Mouse (Mus musculus): ENCODE measurements around the gene Vmp1.

The Vmp1 gene

DNA sequence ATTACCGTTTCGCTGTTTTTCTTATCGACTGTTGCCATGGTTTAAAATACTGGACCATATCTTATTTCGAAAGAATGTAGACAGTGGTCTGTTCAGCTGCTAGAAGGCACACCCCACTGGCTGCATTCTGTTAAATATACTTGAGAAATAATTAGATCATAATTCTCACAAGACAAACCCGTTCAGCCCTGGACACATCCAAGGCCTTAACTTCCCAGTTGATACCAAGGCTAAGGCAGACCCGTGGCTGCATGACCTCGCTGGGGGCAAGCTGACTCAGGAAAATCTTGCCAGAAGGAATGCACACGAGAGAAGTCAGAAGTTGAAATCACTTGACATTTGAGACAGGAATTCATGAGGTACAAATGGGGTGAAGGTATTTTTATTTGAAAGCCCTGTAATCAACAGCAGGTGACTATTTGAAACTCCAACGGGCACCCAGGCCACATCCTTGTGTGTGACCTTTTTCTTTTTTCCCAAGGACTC lies 113.3 kb downstream of the Vmp1 start:
- DNase-seq (ENCODE audit: low read depth), result peak; percentile 27

DNA sequence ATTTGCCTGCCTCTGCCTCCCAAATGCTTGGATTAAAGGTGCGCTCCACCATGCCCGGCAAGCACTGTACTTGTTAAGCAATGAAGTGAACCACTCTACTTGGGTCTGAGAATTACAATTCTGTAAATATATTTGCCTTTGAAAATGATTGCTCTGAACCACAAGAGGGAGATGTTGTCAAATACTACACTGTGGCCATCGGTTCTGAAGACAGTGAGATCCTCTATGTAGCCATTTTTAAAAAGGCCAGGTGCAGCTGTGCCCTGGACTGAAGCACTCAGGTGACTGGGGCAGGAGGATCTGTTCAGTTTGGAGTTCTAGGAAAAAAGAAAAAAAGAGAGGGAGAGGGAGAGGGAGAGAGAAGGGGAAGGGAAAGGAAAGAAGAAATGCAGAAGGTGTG lies 115.2 kb downstream of the Vmp1 start:
- peak; percentile 81 for DNase-seq (ENCODE audit: low read depth)

DNA sequence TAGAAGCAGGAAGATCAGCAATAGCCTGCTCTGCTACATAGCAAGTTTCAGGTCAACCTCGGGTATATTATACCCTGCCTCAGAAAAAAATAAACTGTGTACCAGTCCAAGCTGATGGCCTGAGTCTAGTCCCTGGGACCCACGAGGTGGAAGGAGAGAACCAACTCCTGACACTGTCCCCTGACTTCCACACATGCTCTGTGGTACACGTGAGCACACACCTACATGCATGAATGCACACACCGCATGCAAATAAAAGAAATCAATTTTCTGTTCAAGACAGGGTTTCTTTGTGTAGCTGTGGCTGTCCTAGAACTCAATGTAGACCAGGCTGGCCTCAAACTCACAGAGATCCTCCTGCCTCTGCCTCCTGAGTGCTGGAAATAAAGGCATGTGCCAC lies 125.4 kb downstream of the Vmp1 start:
- no peak for DNase-seq (ENCODE audit: low read depth)

DNA sequence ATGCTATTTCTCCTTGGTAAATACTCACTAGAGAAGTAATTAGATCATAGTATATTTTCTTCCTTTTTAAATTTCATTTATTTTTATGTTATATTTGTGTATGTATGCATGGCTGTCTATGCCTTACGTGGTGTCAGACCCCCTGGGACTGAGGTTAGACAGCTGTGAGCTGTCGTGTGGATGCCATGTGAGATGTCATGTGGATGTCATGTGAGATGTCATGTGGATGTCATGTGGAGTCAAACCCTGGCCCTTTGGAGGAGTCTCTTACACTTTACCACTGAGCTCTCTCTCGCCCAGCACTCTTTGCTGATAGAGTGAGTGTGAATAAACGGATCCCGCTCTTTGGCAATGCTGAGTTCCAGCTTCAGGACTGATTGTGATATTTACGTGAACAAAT lies 130.1 kb downstream of the Vmp1 start:
- no peak for DNase-seq (ENCODE audit: low read depth)

DNA sequence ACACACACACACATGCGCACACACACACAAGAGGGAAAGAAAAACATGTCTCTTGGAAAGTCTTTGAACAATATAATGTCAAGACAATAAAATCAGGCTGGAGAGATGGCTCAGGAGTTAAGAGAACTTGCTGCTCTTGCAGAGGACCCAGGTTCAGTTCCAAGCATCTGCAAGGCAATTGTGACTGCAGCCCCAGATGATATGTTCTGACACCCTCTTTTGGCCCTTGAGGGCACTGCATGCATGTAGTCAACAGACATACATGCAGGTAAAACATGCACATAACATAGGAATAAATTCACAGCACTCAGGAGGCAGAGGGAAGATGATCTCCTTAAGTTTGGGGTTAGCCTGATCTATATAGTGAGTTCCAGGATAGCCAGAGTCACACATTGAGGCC lies 136.2 kb downstream of the Vmp1 start:
- peak; percentile 53 for DNase-seq (ENCODE audit: low read depth)

DNA sequence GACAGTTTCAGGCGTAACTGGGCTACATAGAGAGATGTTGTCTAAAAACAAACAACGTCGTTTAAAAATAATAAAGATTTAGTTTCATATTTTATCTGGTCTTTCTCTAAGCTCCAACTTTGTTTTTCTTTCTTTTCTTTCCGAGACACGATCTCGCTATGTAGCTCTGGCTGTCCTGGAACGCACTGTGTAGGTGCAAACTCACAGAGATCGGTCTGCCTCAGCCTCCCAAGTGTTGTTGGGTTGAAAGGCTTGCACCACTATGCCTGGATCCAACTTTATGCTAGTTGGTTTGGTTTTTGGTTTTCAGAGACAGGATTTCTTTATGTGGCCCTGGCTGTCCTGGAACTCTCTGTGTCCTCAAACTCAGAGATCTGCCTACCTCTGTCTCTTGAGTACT lies 138.1 kb downstream of the Vmp1 start:
- DNase-seq (ENCODE audit: low read depth), result no peak

DNA sequence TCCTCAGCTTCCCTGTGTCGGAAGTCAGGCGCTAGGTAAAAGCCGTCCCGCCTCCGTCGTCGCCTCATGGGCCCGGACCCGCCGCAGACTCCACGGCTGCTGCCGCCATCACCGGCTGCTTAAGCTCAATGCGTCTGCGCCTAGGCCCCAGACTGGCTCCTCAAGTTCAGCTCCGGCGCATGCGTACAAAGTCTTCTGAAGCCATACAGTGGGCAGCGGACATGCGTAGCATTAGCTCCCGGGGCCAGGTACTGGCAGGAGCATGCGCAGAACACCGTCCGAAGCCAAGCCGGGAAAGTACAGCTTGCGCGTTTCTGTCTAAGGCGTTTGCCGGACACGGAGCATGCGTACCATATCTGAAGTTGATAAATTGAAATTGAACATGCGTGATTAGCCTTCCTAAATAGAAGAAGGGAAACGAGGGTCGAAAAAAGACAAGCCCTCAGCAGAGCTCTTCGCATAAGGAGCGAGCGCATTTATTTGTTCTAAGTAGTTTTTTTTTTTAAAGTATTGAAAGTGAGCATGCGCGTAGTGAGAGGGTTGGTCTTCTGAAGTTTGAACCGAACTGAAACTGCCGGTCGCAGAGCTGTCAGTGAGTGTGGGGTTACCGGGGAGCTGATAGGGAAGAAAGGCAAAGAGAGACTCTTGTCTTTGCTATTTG lies 138.9 kb downstream of the Vmp1 start, which contains the start of the genes Rps6kb1 and Tubd1:
Rps6kb1 (minus strand) TSS at position 167 of the 661 bp plus-strand sequence.
Tubd1 (plus strand) TSS at position 353 of the 661 bp plus-strand sequence.
- DNase-seq (ENCODE audit: low read depth), result peak; percentile 100

DNA sequence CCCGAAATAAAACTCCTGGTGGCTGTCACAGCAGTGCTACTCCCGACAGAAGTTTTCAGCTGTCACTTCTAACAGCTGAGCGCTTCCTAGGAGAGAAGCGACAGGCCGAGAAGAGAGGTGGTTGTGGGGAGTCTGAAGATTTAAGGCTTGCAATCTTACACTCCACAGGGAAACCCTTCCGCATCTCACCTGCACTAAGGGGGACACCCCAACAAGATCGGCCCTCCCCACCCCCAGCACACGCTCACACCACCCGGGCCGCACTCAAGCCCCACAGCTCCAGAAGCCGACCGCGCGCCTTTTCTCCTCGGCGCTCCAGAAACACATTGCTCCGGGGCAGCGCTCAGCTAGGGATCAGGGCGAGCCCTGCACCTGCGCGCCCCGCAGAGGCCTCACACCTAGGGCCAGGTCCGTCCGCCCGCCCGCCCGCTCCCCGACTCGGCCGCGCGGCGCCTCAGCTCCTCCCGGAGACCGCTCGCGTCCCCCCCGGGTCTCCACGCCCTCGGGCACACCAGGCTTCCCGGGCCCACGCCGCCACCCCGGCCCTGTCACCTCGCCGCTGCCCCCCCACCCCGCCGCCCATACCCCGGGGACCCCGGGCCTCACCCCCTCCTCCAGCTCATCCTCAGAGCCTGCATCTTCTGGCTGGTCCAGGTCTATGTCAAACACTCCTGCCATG lies 139.5 kb downstream of the Vmp1 start:
- DNase-seq (ENCODE audit: low read depth), result no peak

DNA sequence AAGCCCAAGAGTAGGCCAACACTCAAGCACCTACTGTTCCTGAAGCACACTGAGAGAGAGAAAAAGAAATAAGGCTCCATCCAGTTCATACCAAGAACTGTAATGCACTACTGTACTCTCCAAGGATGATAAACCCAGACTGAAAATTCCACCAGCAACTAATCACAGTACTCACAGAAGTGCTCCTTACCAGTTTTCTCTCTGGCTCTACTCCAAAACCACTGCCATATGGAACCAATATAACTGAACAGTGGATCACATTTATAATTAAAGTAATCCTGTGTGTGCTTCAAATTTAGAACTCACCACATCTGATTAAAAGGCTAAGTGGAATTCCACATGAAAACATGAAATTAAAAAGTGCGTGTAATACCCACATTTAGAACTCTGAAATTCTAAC lies 140.8 kb downstream of the Vmp1 start:
- no peak for DNase-seq (ENCODE audit: low read depth)

DNA sequence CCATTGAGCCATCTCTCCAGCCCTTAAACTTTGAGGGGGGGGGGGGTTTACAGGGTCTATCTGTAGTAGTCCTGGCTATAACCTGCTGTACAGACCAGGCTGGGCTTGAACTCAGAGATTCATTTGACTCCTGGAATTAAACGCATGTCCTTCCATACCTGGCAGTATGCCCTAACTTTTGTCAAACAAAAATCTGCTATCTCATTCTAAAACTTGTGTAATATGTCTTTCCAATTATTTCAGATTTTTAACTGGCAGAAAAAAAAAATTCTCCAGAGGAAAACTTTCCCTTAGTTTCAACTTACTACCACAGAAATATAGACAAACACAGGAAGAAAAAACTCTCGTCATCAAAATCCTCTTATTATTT lies 143.2 kb downstream of the Vmp1 start:
- DNase-seq (ENCODE audit: low read depth), result no peak

DNA sequence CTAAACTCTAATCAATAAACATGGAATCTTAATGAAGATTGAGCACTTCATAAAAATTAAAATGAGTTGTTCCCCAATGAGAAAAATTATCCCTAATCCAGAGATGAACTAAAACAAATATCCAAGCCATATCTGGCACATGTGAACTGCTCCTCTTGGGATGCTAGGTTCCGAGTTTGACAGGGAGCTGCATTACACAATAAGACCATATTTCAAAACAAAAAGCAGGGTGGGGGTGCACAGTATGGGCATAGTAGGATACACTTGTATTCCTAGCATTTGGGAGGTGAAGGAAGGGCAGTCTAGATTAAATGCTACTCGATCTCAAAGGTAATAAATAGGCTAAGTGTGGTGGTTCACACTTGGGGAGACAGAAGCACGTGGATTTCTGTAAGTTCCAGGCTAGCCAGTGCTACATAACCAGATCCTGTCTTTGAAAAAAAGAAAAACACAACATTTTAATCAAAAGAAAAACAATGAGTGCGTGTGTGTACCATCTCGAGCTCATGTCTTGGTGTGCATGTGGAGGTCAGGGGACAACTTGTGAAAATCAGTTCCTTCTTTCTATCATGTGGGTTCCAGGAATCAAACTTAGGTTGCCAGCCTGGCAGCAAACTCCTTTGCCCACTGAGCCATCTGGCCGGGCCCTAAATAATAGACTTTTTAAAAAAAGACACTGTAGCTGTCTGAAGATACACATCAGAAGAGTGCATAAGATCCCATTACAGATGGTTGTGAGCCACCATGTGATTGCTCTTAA lies 143.7 kb downstream of the Vmp1 start:
- no peak for DNase-seq (ENCODE audit: low read depth)

DNA sequence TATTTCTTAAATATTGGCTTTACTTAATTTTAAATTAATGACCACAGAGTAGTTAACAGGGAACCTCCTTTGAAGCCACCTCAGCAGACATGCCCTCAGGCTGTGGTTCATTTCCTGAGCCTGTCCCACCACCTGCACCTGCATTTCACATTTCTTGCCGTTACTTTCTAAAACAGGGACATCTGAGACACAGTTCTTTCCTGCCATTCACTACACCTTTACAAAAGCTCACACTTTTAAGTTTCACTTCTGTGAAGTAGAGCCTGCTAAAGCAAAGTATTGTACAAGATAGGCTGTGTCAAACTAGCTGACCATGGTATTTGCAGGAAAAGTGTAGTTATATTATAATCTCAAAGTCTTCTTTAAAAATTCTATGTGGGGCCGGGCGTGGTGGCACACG lies 144.8 kb downstream of the Vmp1 start:
- DNase-seq (ENCODE audit: low read depth), result peak; percentile 25

DNA sequence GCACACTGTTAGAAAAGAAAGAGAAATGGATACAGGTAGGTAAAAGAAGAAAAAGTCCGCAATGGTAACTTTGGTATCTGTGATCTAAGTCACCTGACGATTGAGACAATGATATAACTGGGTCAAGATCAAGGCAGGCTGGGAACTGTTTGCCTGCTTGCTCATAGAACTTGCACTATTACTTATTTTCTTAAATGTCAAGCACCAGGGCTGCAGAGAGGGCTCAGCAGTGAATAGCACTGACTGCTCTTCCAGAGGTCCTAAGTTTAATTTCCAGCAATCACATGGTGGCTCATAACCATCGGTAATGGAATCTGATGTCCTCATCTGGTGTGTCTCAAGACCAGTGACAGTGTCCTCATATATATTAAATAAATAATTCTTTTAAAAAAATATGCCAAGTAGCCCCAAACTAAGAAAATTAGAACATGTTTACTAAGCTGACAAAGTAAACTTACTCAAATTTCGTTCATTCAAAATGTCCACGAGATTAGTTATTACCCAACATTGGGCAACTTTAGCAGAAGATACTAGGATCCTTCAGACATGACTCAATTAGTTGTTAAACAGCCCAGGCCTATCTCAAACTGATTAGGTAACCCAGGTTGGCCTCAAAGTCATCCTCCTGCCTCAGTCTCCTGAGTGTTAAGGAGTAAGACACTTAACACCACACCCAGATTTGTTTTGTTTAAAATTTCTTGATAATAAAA lies 149.3 kb downstream of the Vmp1 start:
- DNase-seq (ENCODE audit: low read depth), result no peak

Measured in induced T-regulatory cell, adult 2 months (primary cell).